Mouse (Mus musculus): ENCODE data around the gene Mmrn2. TPM values are rescaled to one million over a fixed set of nuclear protein-coding genes. Genes with fewer than 3 reads are reported as not detected.
"Not testable (repeated sequence)": the region's sequence is repeated elsewhere in the genome, so short reads cannot be mapped to it uniquely, and the experiment has no call there.

Gene Mmrn2
- polyA plus RNA-seq, 1 experiment from 2014 or later: 13.9 TPM

DNA sequence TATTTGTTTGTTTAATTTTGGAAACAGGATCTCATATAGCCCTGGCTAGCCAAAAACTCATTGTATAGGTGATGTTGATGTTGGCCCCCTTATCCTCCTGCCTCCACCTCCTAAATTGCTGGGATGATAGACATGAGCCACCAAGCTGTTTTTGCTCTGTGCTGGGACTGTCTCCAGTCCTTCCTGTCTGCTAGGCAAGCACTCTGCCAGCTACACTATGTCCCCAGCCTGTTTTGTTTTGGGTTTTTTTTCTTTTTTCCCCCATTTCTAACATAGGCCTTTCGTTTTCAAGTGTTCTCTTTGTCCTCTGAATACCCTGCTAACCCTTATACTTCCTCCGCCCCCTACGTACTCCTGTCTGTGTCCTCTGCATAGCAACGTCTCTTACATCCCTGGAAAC lies 18.0 kb downstream of the Mmrn2 start:
- WGBS: 66% methylated on average over 4 of the region's 4 CpGs
- Histone ChIP-seq H3K27ac (no peak overlapping the region), H3K36me3 (peaks cover 24% of the 10 kb centered on the region), H3K4me3 (no peak overlapping the region), H3K4me1 (no peaks in the 10 kb centered on the region), H3K9me3 (peaks cover 3% of the 10 kb centered on the region; the same call in 1 of the 2 replicates), H3K27me3 (ENCODE audit: insufficient read depth, poor library complexity, severe bottlenecking) (no peaks in the 10 kb centered on the region)
- DNase-seq (ENCODE audit: low spot score): no peak

GRCm38 (mm10) chr14:34397871-34398270 lies 22.6 kb downstream of the Mmrn2 start:
- DNase-seq (ENCODE audit: low spot score): peak; percentile 74
- Histone ChIP-seq H3K36me3 (peaks cover 54% of the 10 kb centered on the region), H3K4me3 (no peak overlapping the region), H3K27me3 (ENCODE audit: insufficient read depth, poor library complexity, severe bottlenecking) (no peaks in the 10 kb centered on the region), H3K9me3 (no peaks in the 10 kb centered on the region), H3K4me1 (0 out of 2 replicates have a peak, but pooled peaks cover 5% of the 10 kb centered on the region), H3K27ac (no peak overlapping the region)
- WGBS: 84% methylated on average over 5 of the region's 5 CpGs

DNA sequence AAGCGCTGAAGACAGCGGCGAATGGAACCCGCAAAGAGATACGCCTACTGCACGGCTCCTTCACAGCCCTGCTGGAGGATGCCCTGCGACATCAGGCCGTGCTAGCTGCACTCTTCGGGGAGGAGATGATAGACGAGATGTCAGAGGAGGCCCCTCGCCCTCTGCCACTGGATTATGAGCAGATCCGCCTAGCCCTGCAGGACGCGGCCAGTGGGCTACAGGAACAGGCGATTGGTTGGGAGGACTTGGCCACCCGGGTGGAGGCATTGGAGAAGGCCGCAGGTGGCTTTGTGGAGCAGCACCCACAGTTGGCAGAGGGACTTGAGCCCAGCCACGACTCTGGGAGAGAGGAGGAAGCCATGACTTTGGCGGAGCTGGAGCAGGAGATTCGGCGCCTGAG lies 23.6 kb downstream of the Mmrn2 start:
- H3K4me3 ChIP-seq: no peak overlapping the region
- no peak for DNase-seq (ENCODE audit: low spot score)
- H3K9me3 ChIP-seq: no peaks in the 10 kb centered on the region
- H3K27me3 ChIP-seq (ENCODE audit: insufficient read depth, poor library complexity, severe bottlenecking): no peaks in the 10 kb centered on the region
- WGBS: 90% methylated on average over 21 of the region's 21 CpGs
- 0 out of 2 replicates have a peak, but pooled peaks cover 5% of the 10 kb centered on the region for H3K4me1 ChIP-seq
- no peak overlapping the region for H3K27ac ChIP-seq
- peaks cover 59% of the 10 kb centered on the region for H3K36me3 ChIP-seq

DNA sequence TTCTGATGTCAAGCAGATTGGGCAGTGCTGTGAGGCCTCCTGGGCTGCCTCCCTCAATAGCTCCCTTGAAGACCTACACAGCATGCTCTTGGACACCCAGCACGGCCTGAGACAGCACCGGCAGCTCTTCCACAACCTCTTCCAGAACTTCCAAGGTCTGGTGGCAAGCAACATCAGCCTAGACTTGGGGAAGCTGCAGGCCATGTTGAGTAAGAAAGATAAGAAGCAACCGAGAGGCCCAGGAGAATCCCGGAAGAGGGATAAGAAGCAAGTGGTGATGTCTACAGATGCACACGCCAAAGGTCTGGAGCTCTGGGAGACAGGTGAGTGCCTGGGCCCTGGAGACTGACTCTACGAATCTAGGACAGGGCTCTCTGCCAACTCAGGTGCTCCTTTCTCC lies 24.0 kb downstream of the Mmrn2 start:
- no peaks in the 10 kb centered on the region for H3K9me3 ChIP-seq
- WGBS: 88% methylated on average over 6 of the region's 6 CpGs
- DNase-seq (ENCODE audit: low spot score): peak; percentile 68
- no peaks in the 10 kb centered on the region for H3K27me3 ChIP-seq (ENCODE audit: insufficient read depth, poor library complexity, severe bottlenecking)
- H3K36me3 ChIP-seq: peaks cover 61% of the 10 kb centered on the region
- no peak overlapping the region for H3K27ac ChIP-seq
- no peak overlapping the region for H3K4me3 ChIP-seq
- 0 out of 2 replicates have a peak, but pooled peaks cover 5% of the 10 kb centered on the region for H3K4me1 ChIP-seq

DNA sequence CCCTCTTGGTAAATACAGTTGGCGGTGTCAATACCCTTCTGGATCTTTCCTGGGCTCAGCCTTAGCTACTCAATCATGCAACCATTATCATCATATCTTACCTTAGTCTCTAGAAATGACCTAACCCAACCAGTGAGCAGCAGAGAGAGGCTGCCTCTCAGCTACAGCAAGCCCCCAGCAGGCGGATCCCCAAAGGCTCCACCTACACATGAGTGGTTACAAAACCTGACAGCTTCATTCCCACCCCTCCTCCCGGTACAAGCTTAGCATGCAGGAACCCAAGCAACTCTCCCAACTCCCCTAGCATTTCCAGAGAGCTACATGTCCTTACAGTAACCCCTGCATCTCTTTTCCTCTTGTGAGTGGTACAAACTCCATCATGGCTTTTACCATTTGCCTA lies 24.8 kb downstream of the Mmrn2 start:
- no peaks in the 10 kb centered on the region for H3K9me3 ChIP-seq
- peaks cover 68% of the 10 kb centered on the region for H3K36me3 ChIP-seq
- 0 out of 2 replicates have a peak, but pooled peaks cover 5% of the 10 kb centered on the region for H3K4me1 ChIP-seq
- no peak overlapping the region for H3K4me3 ChIP-seq
- peak; percentile 64 for DNase-seq (ENCODE audit: low spot score)
- WGBS: 88% methylated on average over 3 of the region's 3 CpGs
- no peaks in the 10 kb centered on the region for H3K27me3 ChIP-seq (ENCODE audit: insufficient read depth, poor library complexity, severe bottlenecking)
- no peak overlapping the region for H3K27ac ChIP-seq

GRCm38 (mm10) chr14:34401135-34401534 lies 25.9 kb downstream of the Mmrn2 start:
- WGBS: 55% methylated on average over 6 of the region's 6 CpGs
- Histone ChIP-seq H3K36me3 (peaks cover 74% of the 10 kb centered on the region), H3K4me1 (0 out of 2 replicates have a peak, but pooled peaks cover 5% of the 10 kb centered on the region), H3K27me3 (ENCODE audit: insufficient read depth, poor library complexity, severe bottlenecking) (no peaks in the 10 kb centered on the region), H3K9me3 (no peaks in the 10 kb centered on the region), H3K4me3 (no peak overlapping the region), H3K27ac (no peak overlapping the region)
- peak; percentile 84 for DNase-seq (ENCODE audit: low spot score)

- peaks cover 83% of the 10 kb centered on the region for H3K36me3 ChIP-seq
- H3K27ac ChIP-seq: no peak overlapping the region
- no peak overlapping the region for H3K4me3 ChIP-seq
- no peaks in the 10 kb centered on the region for H3K27me3 ChIP-seq (ENCODE audit: insufficient read depth, poor library complexity, severe bottlenecking)
- H3K9me3 ChIP-seq: no peaks in the 10 kb centered on the region
- WGBS: 87% methylated on average over 8 of the region's 8 CpGs
- peak; percentile 75 for DNase-seq (ENCODE audit: low spot score)
- 0 out of 2 replicates have a peak, but pooled peaks cover 5% of the 10 kb centered on the region for H3K4me1 ChIP-seq
Measured at GRCm38 (mm10) chr14:34402871-34403270, 27.6 kb downstream of the Mmrn2 start.

- Histone ChIP-seq H3K36me3 (peaks cover 83% of the 10 kb centered on the region), H3K27me3 (ENCODE audit: insufficient read depth, poor library complexity, severe bottlenecking) (no peaks in the 10 kb centered on the region), H3K4me1 (0 out of 2 replicates have a peak, but pooled peaks cover 5% of the 10 kb centered on the region), H3K9me3 (no peaks in the 10 kb centered on the region), H3K27ac (no peak overlapping the region), H3K4me3 (no peak overlapping the region)
- peak; percentile 66 for DNase-seq (ENCODE audit: low spot score)
- 95% methylated on average over 7 of the region's 7 CpGs for WGBS
Measured at GRCm38 (mm10) chr14:34403424-34403823, 28.2 kb downstream of the Mmrn2 start.

- no peak for DNase-seq (ENCODE audit: low spot score)
- H3K36me3 ChIP-seq: peaks cover 90% of the 10 kb centered on the region
- no peaks in the 10 kb centered on the region for H3K27me3 ChIP-seq (ENCODE audit: insufficient read depth, poor library complexity, severe bottlenecking)
- H3K4me1 ChIP-seq: no peaks in the 10 kb centered on the region
- H3K9me3 ChIP-seq: no peaks in the 10 kb centered on the region
- H3K27ac ChIP-seq: no peak overlapping the region
- WGBS: 95% methylated on average over 6 of the region's 6 CpGs
- no peak overlapping the region for H3K4me3 ChIP-seq
Measured at GRCm38 (mm10) chr14:34410716-34411115, 35.5 kb downstream of the Mmrn2 start.

DNA sequence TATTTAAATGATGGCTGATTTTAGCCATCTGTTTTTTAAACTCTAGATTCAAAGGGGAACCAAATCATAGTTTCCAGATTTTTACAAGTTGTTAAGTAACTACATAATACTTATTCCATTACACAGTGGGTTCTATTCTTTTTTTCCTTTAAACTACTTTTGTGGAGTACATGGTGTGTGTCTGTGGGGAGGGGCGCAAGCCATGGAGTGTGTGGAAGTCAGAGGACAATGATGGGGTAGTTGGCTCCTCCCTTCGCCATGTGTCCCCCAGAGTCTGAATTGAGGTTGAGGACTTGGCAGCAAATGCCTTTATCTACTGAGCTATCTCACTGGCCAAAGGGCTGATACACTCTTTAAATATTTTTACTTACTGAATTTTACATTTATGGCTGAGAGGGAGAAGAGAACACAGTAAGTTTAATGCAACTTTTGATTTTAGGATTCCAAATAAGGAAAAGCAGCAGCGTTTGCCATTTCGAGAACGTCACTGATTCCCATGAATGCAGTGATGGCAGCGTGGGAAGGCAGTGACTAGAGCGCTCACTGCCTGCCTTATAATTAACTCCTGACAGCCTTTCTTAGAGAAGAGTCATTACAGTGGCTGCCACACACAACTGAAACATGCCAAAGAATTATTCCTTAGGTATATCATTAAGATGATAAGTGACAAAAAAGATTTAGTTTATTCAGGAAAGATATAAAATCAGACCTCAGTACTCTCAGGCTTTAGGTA lies 37.1 kb downstream of the Mmrn2 start:
- H3K27me3 ChIP-seq (ENCODE audit: insufficient read depth, poor library complexity, severe bottlenecking): no peaks in the 10 kb centered on the region
- H3K4me1 ChIP-seq: no peaks in the 10 kb centered on the region
- WGBS: 90% methylated on average over 7 of the region's 7 CpGs
- no peak overlapping the region for H3K4me3 ChIP-seq
- peaks cover 85% of the 10 kb centered on the region for H3K36me3 ChIP-seq
- no peak overlapping the region for H3K27ac ChIP-seq
- no peaks in the 10 kb centered on the region for H3K9me3 ChIP-seq
- DNase-seq (ENCODE audit: low spot score): no peak

DNA sequence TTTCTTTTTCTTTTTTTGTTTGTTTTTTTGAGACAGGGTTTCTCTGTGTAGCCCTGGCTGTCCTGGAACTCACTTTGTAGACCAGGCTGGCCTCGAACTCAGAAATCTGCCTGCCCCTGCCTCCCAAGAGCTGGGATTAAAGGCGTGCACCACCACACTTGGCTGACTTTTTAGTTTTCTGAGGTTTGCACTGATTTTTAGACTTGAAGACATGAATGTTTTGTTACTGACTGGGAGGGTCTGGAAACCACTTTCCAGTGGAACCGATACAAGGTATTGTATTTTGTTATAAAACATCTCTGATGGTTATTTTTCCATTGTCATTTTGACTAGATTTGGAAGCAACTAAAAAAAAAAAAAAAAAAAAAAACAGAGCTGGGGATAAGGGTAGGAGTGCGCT lies 41.7 kb downstream of the Mmrn2 start:
- H3K4me3 ChIP-seq; H3K4me1 ChIP-seq; H3K9me3 ChIP-seq; H3K27me3 ChIP-seq (ENCODE audit: insufficient read depth, poor library complexity, severe bottlenecking); H3K27ac ChIP-seq; DNase-seq (ENCODE audit: low spot score): not testable (repeated sequence)
- 94% methylated on average over 4 of the region's 4 CpGs for WGBS
- H3K36me3 ChIP-seq: peaks cover 86% of the 10 kb centered on the region

DNA sequence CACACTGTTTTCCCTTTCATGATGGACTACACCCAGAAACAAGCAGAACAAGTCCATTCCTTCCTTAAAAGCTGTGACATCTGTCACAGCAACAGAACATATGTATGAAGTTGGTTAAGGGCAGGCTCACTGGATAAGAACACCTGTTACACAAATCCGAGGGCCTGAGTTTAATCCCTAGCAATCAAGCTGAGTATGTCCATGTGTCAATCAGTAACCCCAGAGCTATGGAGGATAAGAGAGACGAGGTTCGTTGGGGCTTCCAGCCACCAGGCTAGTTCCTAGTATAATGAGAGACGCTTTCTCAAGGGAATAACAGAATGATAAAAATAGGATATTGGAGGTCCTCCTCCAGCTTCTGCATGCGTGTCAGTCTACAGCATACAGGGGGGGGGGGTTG lies 42.2 kb downstream of the Mmrn2 start:
- H3K27ac ChIP-seq: no peak overlapping the region
- H3K4me3 ChIP-seq: no peak overlapping the region
- H3K27me3 ChIP-seq (ENCODE audit: insufficient read depth, poor library complexity, severe bottlenecking): no peaks in the 10 kb centered on the region
- DNase-seq (ENCODE audit: low spot score): no peak
- H3K36me3 ChIP-seq: peaks cover 86% of the 10 kb centered on the region
- 83% methylated on average over 5 of the region's 5 CpGs for WGBS
- H3K9me3 ChIP-seq: no peaks in the 10 kb centered on the region
- H3K4me1 ChIP-seq: no peaks in the 10 kb centered on the region

DNA sequence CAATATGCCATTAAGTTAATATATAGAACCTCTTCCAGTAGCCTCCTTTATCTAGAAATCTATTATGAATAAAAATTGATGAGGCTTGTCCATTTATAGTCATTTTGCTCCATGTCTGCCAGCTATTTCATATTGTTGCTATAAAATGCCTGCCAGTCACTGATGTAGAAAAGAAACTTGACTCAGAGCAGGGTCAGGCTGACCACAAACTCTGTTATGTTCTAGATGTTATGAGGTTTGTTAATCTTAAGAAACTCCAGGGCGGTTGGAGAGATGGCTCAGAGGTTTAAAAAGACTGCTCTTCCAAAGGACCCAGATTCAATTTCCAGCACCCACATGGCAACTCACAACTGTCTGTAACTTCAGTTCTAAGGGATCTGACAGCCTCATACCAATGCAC lies 45.8 kb downstream of the Mmrn2 start:
- WGBS: 93% methylated on average over 1 of the region's 1 CpGs
- Histone ChIP-seq H3K9me3 (no peaks in the 10 kb centered on the region), H3K36me3 (peaks cover 90% of the 10 kb centered on the region)

More for the DNA sequence above, 45.8 kb downstream of the Mmrn2 start:
- no peaks in the 10 kb centered on the region for H3K4me1 ChIP-seq
- DNase-seq (ENCODE audit: low spot score): no peak
- no peak overlapping the region for H3K27ac ChIP-seq
- no peaks in the 10 kb centered on the region for H3K27me3 ChIP-seq (ENCODE audit: insufficient read depth, poor library complexity, severe bottlenecking)
- H3K4me3 ChIP-seq: no peak overlapping the region

Measured in heart, embryonic 10.5 days (tissue).